Mouse (Mus musculus) ES-E14 (cell line): ENCODE data around the gene Edem3.

Experiments
- HCFC1 ChIP-seq: IDR thresholded peaks from 2 replicates; pipeline ENCODE4 v1.6.1; 2012; ENCODE audit warnings: low read length, inconsistent platforms, borderline replicate concordance; ENCODE audit not compliant: insufficient read depth
- MAFK ChIP-seq: IDR thresholded peaks from 2 replicates; pipeline ENCODE4 v1.6.1; 2014; ENCODE audit warnings: mild to moderate bottlenecking, low read depth, low read length, inconsistent platforms; ENCODE audit not compliant: insufficient read depth
- ZNF384 ChIP-seq: IDR thresholded peaks from 2 replicates; pipeline ENCODE4 v1.6.1; 2012; ENCODE audit warnings: low read depth, low read length, inconsistent platforms

DNA sequence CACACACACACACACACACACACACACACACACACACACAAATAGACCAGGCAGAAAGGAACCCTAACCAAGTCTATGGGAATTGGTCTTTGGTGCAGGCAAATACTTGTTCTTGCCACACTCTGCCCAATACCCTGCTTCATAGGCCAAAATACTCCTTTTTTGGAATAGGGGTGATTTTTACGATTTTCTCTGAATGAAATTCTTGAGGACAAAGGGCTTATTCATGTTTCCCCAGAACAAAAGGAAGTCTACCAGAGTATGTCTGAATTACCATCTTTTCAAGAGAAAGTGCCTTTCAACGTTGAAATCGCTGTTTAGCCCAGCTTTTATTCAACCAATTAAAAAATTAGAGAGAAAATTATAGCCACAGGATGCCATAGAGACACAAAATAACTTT is 96.8 kb downstream of the Edem3 start:
- TF ChIP-seq HCFC1 = no peak
- no peak for TF ChIP-seq ZNF384
- TF ChIP-seq MAFK = no peak
